Mouse (Mus musculus): ENCODE results near the gene Ltbr. TPM values are rescaled to one million over a fixed set of nuclear protein-coding genes. Genes with fewer than 3 reads are reported as not detected.
A peak's percentile ranks its signal among the peaks of the same experiment; 100 is the strongest.

The Ltbr gene
- total and polyA plus RNA-seq, 3 experiments: 47.6 to 64.2 TPM; not detected in 1

DNA sequence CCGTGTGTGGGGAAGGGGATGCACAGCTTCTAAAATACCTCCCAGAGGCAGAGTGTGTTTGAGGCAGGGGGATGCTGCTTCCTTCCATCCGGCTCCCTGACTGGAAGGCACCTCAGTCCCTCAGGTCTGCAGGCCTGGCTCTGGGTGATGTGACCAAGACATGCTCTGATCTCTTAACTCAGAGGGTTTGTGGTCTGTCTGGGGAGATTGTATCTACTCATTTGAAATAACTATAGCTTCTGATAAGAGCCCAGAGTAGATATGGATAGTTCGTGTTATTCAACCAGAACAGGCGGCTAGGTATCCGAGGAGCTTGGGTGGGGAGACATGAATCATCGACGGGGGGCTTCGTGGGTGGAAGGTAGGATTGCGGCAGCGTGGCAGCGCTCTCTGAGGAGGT is 39.5 kb upstream of the Ltbr start:
- H3K9me3 ChIP-seq (replicated peaks; ENCODE audit: insufficient read depth, low read length): no peaks in the 10 kb centered on the region
- H3K4me1 ChIP-seq (ENCODE audit: control insufficient read depth in 1 of 2, insufficient read depth in 2 of 2, low read length in 2 of 2): peaks cover 14 to 53% of the 10 kb centered on the region in 2 experiments
- H3K36me3 ChIP-seq (ENCODE audit: control insufficient read depth in 1 of 2, insufficient read depth in 2 of 2, low read length in 2 of 2): peaks cover 0 to 42% of the 10 kb centered on the region in 2 experiments; a peak in 2 of 4 replicates
- H3K79me2 ChIP-seq (ENCODE audit: control insufficient read depth, insufficient read depth, low read length, poor library complexity): peaks cover 28% of the 10 kb centered on the region
- no peak overlapping the region for H3K9ac ChIP-seq (ENCODE audit: control insufficient read depth, low read depth, low read length, poor library complexity, severe bottlenecking)
- no peak for DNase-seq (ENCODE audit: low read depth, low spot score)
- H3K4me3 ChIP-seq (ENCODE audit: control insufficient read depth in 1 of 2, insufficient read depth in 1 of 2, low read depth in 2 of 2, low read length in 2 of 2): no peak overlapping the region
- H3K27me3 ChIP-seq (ENCODE audit: control insufficient read depth in 1 of 2, insufficient read depth in 2 of 2, low read length in 2 of 2): no peaks in the 10 kb centered on the region
- no peak for TF ChIP-seq HCFC1 (IDR thresholded peaks at IDR 0.05; ENCODE audit: low read depth, low read length)
- TF ChIP-seq GATA1 (IDR thresholded peaks at IDR 0.05; ENCODE audit: low read depth, low read length): peak; percentile 70
- no peak overlapping the region for H3K27ac ChIP-seq (ENCODE audit: control insufficient read depth, low read depth, low read length)

DNA sequence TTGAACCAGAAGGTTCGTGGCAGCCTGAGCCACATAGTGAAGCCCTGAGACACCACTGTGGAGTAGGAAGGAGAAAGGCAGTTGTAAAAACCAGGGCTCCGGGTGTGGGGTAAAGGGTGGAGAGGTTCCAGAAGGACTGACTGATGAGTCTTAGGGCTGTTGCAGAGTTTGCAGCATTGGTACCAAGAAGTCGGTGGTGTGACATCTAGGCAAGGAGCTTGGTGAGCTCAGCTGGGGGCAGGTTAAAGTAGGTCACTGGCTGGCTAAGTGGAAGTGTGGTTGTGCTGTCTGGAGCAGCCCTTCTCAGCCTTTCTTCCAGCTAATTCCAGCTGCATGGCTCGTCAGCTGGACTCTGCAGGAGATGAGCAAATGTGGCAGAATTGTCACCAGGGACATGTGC is 39.1 kb upstream of the Ltbr start:
- Histone ChIP-seq H3K4me3 (ENCODE audit: control insufficient read depth in 1 of 2, insufficient read depth in 1 of 2, low read depth in 2 of 2, low read length in 2 of 2) (no peak overlapping the region), H3K36me3 (ENCODE audit: control insufficient read depth in 1 of 2, insufficient read depth in 2 of 2, low read length in 2 of 2) (peaks cover 0 to 42% of the 10 kb centered on the region in 2 experiments; a peak in 2 of 4 replicates), H3K9me3 (replicated peaks; ENCODE audit: insufficient read depth, low read length) (no peaks in the 10 kb centered on the region), H3K79me2 (ENCODE audit: control insufficient read depth, insufficient read depth, low read length, poor library complexity) (peaks cover 28% of the 10 kb centered on the region), H3K27ac (ENCODE audit: control insufficient read depth, low read depth, low read length) (no peak overlapping the region), H3K9ac (ENCODE audit: control insufficient read depth, low read depth, low read length, poor library complexity, severe bottlenecking) (no peak overlapping the region), H3K4me1 (ENCODE audit: control insufficient read depth in 1 of 2, insufficient read depth in 2 of 2, low read length in 2 of 2) (peaks cover 14 to 53% of the 10 kb centered on the region in 2 experiments), H3K27me3 (ENCODE audit: control insufficient read depth in 1 of 2, insufficient read depth in 2 of 2, low read length in 2 of 2) (no peaks in the 10 kb centered on the region)
- no peak for DNase-seq (ENCODE audit: low read depth, low spot score)
- TF ChIP-seq UBTF (IDR thresholded peaks at IDR 0.05; ENCODE audit: borderline replicate concordance, insufficient read depth, low read depth, low read length): no peak
- TF ChIP-seq MXI1 (IDR thresholded peaks at IDR 0.05; ENCODE audit: low read depth, low read length): no peak
- TF ChIP-seq POLR2AphosphoS2 (IDR thresholded peaks at IDR 0.05; ENCODE audit: low read length): no peak

DNA sequence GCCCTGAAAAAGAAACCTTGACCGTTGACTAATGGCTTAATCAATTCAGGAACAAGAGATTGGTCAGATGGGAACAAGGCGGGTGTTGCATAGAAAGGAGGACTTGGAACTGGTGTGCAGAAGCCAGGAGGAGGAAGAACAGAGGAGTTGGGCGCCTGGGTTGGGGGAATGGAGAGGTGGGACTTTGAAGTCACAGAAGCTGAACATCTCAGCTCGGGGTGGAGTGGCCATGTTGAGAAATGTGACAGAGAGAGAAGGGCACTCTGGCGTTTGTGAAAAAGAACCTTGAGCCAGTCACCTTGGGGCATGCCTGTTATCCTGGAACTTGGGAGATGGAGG is 38.3 kb upstream of the Ltbr start:
- Histone ChIP-seq H3K9me3 (replicated peaks; ENCODE audit: insufficient read depth, low read length) (no peaks in the 10 kb centered on the region), H3K9ac (ENCODE audit: control insufficient read depth, low read depth, low read length, poor library complexity, severe bottlenecking) (no peak overlapping the region), H3K4me3 (ENCODE audit: control insufficient read depth in 1 of 2, insufficient read depth in 1 of 2, low read depth in 2 of 2, low read length in 2 of 2) (no peak overlapping the region), H3K36me3 (ENCODE audit: control insufficient read depth in 1 of 2, insufficient read depth in 2 of 2, low read length in 2 of 2) (peaks cover 0 to 42% of the 10 kb centered on the region in 2 experiments; a peak in 2 of 4 replicates), H3K27me3 (ENCODE audit: control insufficient read depth in 1 of 2, insufficient read depth in 2 of 2, low read length in 2 of 2) (no peaks in the 10 kb centered on the region), H3K79me2 (ENCODE audit: control insufficient read depth, insufficient read depth, low read length, poor library complexity) (peaks cover 28% of the 10 kb centered on the region), H3K4me1 (ENCODE audit: control insufficient read depth in 1 of 2, insufficient read depth in 2 of 2, low read length in 2 of 2) (peaks cover 14 to 53% of the 10 kb centered on the region in 2 experiments), H3K27ac (ENCODE audit: control insufficient read depth, low read depth, low read length) (no peak overlapping the region)
- DNase-seq (ENCODE audit: low read depth, low spot score): no peak
- no peak for TF ChIP-seq CHD2 (IDR thresholded peaks at IDR 0.05; ENCODE audit: low read length)
- no peak for TF ChIP-seq MYC (IDR thresholded peaks at IDR 0.05; ENCODE audit: low read depth, low read length)
- no peak for TF ChIP-seq ZC3H11A (IDR thresholded peaks at IDR 0.05; ENCODE audit: low read depth, low read length)
- no peak for TF ChIP-seq POLR2AphosphoS2 (IDR thresholded peaks at IDR 0.05; ENCODE audit: low read length)
- no peak for TF ChIP-seq CHD1 (IDR thresholded peaks at IDR 0.05; ENCODE audit: low read depth, low read length)
- TF ChIP-seq HCFC1 (IDR thresholded peaks at IDR 0.05; ENCODE audit: low read depth, low read length): no peak
- TF ChIP-seq USF2 (IDR thresholded peaks at IDR 0.05; ENCODE audit: borderline replicate concordance in 1 of 2, insufficient read depth in 1 of 2, low read depth in 1 of 2, low read length in 2 of 2): no peak
- TF ChIP-seq EP300 (IDR thresholded peaks at IDR 0.05; ENCODE audit: low read depth in 1 of 2, low read length in 2 of 2): no peak
- TF ChIP-seq MAZ (IDR thresholded peaks at IDR 0.05; ENCODE audit: low read depth, low read length): no peak
- TF ChIP-seq MEF2A (IDR thresholded peaks at IDR 0.05; ENCODE audit: extremely low read depth, insufficient replicate concordance, low read depth, low read length, poor library complexity, severe bottlenecking): no peak
- no peak for TF ChIP-seq NRF1 (IDR thresholded peaks at IDR 0.05; ENCODE audit: insufficient read depth, low read depth, low read length, poor library complexity, severe bottlenecking)
